Mouse (Mus musculus) midbrain, postnatal 0 days (tissue): ENCODE data around the gene Gm3336. TPM values are rescaled to one million over a fixed set of nuclear protein-coding genes. Genes with fewer than 3 reads are reported as not detected.

Experiments
- ATAC-seq: fragments of 200-750 bp; cut with Nextera tagmentation; 2 replicates; pipeline ENCODE4 v1.8.0; 2017; ENCODE audit warnings: moderate number of reproducible peaks, mild to moderate bottlenecking, moderate TSS enrichment, moderate library complexity; ENCODE audit not compliant: low FRiP score
- DNase-seq: peaks from one replicate; pipeline ENCODE4 v3.0.0-alpha.2; 2015; ENCODE audit warnings: low spot score
- H3K27ac ChIP-seq: fragments of 300-500 bp; sonication (generic); 2 replicates; pipeline ENCODE4 v1.5.1; 2014; ENCODE audit warnings: low read depth, mild to moderate bottlenecking, low read length, mixed read lengths
- H3K27me3 ChIP-seq: fragments of 300-500 bp; sonication (generic); 2 replicates; pipeline ENCODE4 v1.6.1; 2014; ENCODE audit warnings: low read length, control low read depth, mixed read lengths; ENCODE audit not compliant: insufficient read depth
- H3K36me3 ChIP-seq: fragments of 300-500 bp; sonication (generic); 2 replicates; pipeline ENCODE4 v1.6.1; 2014; ENCODE audit warnings: low read length, control low read depth, mixed read lengths; ENCODE audit not compliant: insufficient read depth
- H3K4me1 ChIP-seq: fragments of 300-500 bp; sonication (generic); 2 replicates; pipeline ENCODE4 v1.6.1; 2014; ENCODE audit warnings: mild to moderate bottlenecking, control low read depth, antibody characterized with exemption, low read length, mixed read lengths; ENCODE audit not compliant: insufficient read depth
- H3K4me2 ChIP-seq: fragments of 300-500 bp; sonication (generic); 2 replicates; pipeline ENCODE4 v1.6.1; 2014; ENCODE audit warnings: low read depth, mild to moderate bottlenecking, low read length, mixed read lengths; ENCODE audit not compliant: poor library complexity, severe bottlenecking
- H3K4me3 ChIP-seq: fragments of 300-500 bp; sonication (generic); 2 replicates; pipeline ENCODE4 v1.5.1; 2014; ENCODE audit warnings: low read depth, mild to moderate bottlenecking, low read length, moderate library complexity
- H3K9ac ChIP-seq: fragments of 300-500 bp; sonication (generic); replicated peaks from 2 replicates; pipeline ENCODE4 v1.6.1; 2014; ENCODE audit warnings: mild to moderate bottlenecking, low read length, moderate library complexity, mixed read lengths; ENCODE audit not compliant: poor library complexity, severe bottlenecking
- H3K9me3 ChIP-seq: fragments of 300-500 bp; sonication (generic); 2 replicates; pipeline ENCODE4 v1.6.1; 2016; ENCODE audit warnings: low read length, control low read depth
- CTCF ChIP-seq: IDR thresholded peaks from 2 replicates; pipeline ENCODE4 v1.5.1; 2016; ENCODE audit warnings: antibody characterized with exemption, mild to moderate bottlenecking
- WGBS: fragments of 180-500 bp; shearing (Covaris S2); extraction: QIAGEN DNeasy Blood & Tissue Kit; methylation state at CpG from one replicate; pipeline ENCODE4 v1.1.7; 2014; 5-methylcytosine and 5-hydroxymethylcytosine counted together
- polyA plus RNA-seq: library from polyadenylated mRNA; unstranded; fragments of >200 nt; fragmentation: Nextera tagmentation; extraction: Ambion mirVana; gene quantifications from 2 replicates; pipeline ENCODE4 v1.2.1, GENCODE M21; 2015
- total RNA-seq: library from RNA; depleted of rRNA; stranded (reverse); fragments of >200 nt; gene quantifications from 2 replicates; pipeline ENCODE4 v1.2.3, GENCODE M21; 2014

Gene Gm3336
- total and polyA plus RNA-seq, 2 experiments from 2014 or later = not detected

DNA sequence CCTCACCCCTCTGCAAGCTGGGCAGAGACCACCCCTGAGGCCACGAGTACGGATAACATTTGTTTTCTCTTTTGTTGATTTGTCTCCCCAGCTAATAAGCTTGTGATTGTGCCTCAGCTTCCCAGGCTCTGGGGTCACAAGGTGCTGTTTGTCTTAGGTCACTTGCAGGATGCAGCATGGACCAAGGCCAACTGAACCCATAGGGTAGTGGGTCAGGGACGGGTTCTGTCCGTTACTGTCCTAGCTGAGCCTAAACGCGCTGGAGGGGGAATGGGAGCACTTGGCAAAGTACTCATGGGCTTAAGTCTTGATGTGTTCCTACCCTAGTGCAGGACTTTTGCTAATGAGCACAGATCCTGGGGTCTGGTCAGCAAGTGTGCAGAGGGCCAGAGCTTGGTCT, 49.2 kb downstream of the Gm3336 start:
- no peak overlapping the region for H3K9ac ChIP-seq
- peaks cover 50% of the 10 kb centered on the region for H3K36me3 ChIP-seq
- H3K4me1 ChIP-seq = no peaks in the 10 kb centered on the region; the same call in 1 of the 2 replicates
- no peaks in the 10 kb centered on the region for H3K9me3 ChIP-seq
- 77% methylated on average over 6 of the region's 6 CpGs for WGBS
- H3K27me3 ChIP-seq = 0 out of 2 replicates have a peak, but pooled peaks cover 4% of the 10 kb centered on the region
- TF ChIP-seq CTCF = no peak
- no peak overlapping the region for H3K27ac ChIP-seq
- no peak overlapping the region for H3K4me3 ChIP-seq
- H3K4me2 ChIP-seq = no peak overlapping the region
- DNase-seq (no peak), ATAC-seq (no peak)

DNA sequence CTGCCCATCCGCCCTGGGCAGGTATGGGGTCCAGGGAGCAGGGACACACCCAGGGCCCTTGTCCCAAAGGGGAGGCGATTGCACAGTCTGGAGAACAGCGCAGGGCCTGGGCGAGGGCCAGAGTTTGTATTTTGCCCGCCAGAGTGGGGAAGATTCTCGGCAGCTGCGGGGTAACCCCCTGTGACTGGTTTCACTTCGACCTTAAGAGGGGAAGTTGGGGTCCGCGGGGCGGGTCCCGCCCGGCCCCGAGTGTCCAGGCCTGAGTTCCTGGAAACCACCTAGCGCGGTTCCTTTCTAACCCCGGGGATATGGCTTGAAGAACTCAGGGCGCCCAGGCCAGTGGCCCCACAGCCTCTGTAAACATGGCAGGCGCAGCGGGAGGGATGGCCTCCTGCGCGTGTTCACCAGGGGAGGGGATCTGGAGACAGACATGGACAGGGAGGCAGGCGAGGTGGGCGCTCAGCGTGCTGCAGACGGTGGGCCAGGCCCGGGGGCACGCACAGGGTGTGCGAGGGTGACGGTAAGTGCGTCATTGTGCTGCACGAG, 50.0 kb downstream of the Gm3336 start:
- DNase-seq = no peak
- ATAC-seq = no peak
- TF ChIP-seq CTCF = no peak
- Histone ChIP-seq H3K4me3 (no peak overlapping the region), H3K4me2 (no peak overlapping the region), H3K9ac (no peak overlapping the region), H3K27ac (no peak overlapping the region), H3K9me3 (no peaks in the 10 kb centered on the region), H3K4me1 (no peaks in the 10 kb centered on the region; the same call in 1 of the 2 replicates), H3K36me3 (peaks cover 58% of the 10 kb centered on the region), H3K27me3 (0 out of 2 replicates have a peak, but pooled peaks cover 4% of the 10 kb centered on the region)
- 95% methylated on average over 32 of the region's 32 CpGs for WGBS

DNA sequence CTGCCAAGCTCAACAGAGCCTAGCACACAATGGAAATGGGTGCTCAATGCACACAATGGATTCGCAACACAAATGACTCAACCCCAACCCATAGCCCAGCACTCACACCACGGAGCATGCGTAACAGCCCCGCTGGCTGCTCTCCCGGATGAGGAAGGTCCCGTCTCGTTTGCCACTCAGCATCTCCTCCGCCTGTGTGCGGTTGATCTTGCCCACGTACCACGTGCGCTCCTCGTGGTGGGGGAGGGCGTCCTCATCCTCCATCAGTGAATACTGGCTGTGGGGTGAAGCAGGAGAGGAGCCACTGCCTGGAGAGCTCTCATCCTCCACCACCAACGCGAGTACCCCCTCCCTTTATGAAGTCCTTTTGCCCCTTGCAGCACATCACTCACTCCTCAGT, 50.6 kb downstream of the Gm3336 start:
- ATAC-seq (peak; percentile 2; the same call in 1 of the 2 replicates), DNase-seq (no peak)
- 82% methylated on average over 16 of the region's 16 CpGs for WGBS
- Histone ChIP-seq H3K9me3 (no peaks in the 10 kb centered on the region), H3K4me3 (no peak overlapping the region), H3K27ac (no peak overlapping the region), H3K27me3 (0 out of 2 replicates have a peak, but pooled peaks cover 4% of the 10 kb centered on the region), H3K4me2 (no peak overlapping the region), H3K9ac (no peak overlapping the region), H3K36me3 (peaks cover 60% of the 10 kb centered on the region), H3K4me1 (no peaks in the 10 kb centered on the region; the same call in 1 of the 2 replicates)
- TF ChIP-seq CTCF = no peak

DNA sequence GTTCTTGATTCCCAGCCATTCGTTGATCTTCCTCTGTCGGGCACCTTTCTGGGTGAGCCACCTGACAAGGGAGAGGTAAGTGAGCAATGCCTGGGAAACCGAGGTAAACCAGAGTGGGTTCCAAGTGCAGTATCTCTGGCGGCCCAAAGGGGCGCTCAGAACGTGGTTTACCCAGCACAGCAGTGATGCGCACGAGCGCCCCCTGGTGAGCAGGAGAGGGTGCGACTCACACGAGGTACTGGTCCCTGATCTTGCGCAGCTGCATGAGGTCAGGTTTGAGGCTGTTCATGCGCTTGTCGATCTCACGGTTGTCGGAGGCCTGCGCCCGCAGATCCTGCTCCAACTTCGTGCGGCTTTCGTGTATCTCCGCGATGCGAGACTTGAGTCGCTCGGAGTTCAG, 51.0 kb downstream of the Gm3336 start:
- Histone ChIP-seq H3K27ac (no peak overlapping the region), H3K4me1 (peaks cover 3% of the 10 kb centered on the region)
- peak; percentile 79 for ATAC-seq

GRCm38 (mm10) chr8:70769858-70770257, 51.5 kb downstream of the Gm3336 start:
- Histone ChIP-seq H3K27ac (no peak overlapping the region), H3K9me3 (no peaks in the 10 kb centered on the region), H3K4me3 (no peak overlapping the region), H3K27me3 (0 out of 2 replicates have a peak, but pooled peaks cover 4% of the 10 kb centered on the region), H3K36me3 (peaks cover 64% of the 10 kb centered on the region), H3K4me1 (peaks cover 5% of the 10 kb centered on the region), H3K9ac (no peak overlapping the region), H3K4me2 (no peak overlapping the region)
- DNase-seq (no peak), ATAC-seq (no peak)
- no peak for TF ChIP-seq CTCF
- WGBS = 76% methylated on average over 12 of the region's 12 CpGs

More for the DNA sequence above, 51.0 kb downstream of the Gm3336 start:
- peak; percentile 96 for DNase-seq
- no peak overlapping the region for H3K9ac ChIP-seq
- no peaks in the 10 kb centered on the region for H3K9me3 ChIP-seq
- peaks cover 62% of the 10 kb centered on the region for H3K36me3 ChIP-seq
- H3K4me2 ChIP-seq = no peak overlapping the region
- H3K4me3 ChIP-seq = no peak overlapping the region
- 0 out of 2 replicates have a peak, but pooled peaks cover 4% of the 10 kb centered on the region for H3K27me3 ChIP-seq
- WGBS = 7% methylated on average over 26 of the region's 26 CpGs
- peak; percentile 100 for TF ChIP-seq CTCF

GRCm38 (mm10) chr8:70770748-70771147, 52.4 kb downstream of the Gm3336 start:
- TF ChIP-seq CTCF = no peak
- ATAC-seq (no peak), DNase-seq (no peak)
- no peak overlapping the region for H3K27ac ChIP-seq
- peaks cover 67% of the 10 kb centered on the region for H3K36me3 ChIP-seq
- H3K4me1 ChIP-seq = peaks cover 11% of the 10 kb centered on the region
- 0 out of 2 replicates have a peak, but pooled peaks cover 4% of the 10 kb centered on the region for H3K27me3 ChIP-seq
- no peak overlapping the region for H3K4me3 ChIP-seq
- H3K9ac ChIP-seq = no peak overlapping the region
- 95% methylated on average over 13 of the region's 13 CpGs for WGBS
- no peak overlapping the region for H3K4me2 ChIP-seq
- H3K9me3 ChIP-seq = no peaks in the 10 kb centered on the region
